Comparison of ENCODE assay signal across 17 mouse cellular contexts in genomic region chr9:78154211-78154977, GRCm38 (mm10). TPM values are rescaled to one million over a fixed set of nuclear protein-coding genes. Genes with fewer than 3 reads are reported as not detected.
A peak's percentile ranks its signal among the peaks of the same experiment; 100 is the strongest.
DNase-seq lines count a peak whose midpoint lies in the region; ATAC-seq and TF ChIP-seq lines count a peak whose summit lies in the region.
"Had no signal": no experiment of that assay in that cellular context is flagged by ENCODE, and none has a peak within 500 bp of the region (broad histone marks: within the 10 kb centered on the region; RNA-seq: fewer than 3 reads in every experiment).

No protein-coding gene starts in this region.

- H3K9ac ChIP-seq in heart, embryonic 14.5 days (ENCODE audit: low read length), result no peak overlapping the region
- H3K9ac ChIP-seq in midbrain, postnatal 0 days (replicated peaks; ENCODE audit: low read length, poor library complexity, severe bottlenecking), result no peak overlapping the region
- no peak overlapping the region for H3K9ac ChIP-seq in midbrain, embryonic 15.5 days
- H3K9ac ChIP-seq: liver, embryonic 14.5 days had no signal

- intact Hi-C loops in heart, postnatal 10 days (cut with DNase I), result no loop called here

- WGBS in heart, embryonic 14.5 days, result 48% methylated on average over 11 of the region's 11 CpGs
- 69% methylated on average over 11 of the region's 11 CpGs for WGBS in kidney, adult 2 months
- WGBS in midbrain, postnatal 0 days, result 86% methylated on average over 11 of the region's 11 CpGs
- WGBS in midbrain, embryonic 15.5 days, result 94% methylated on average over 11 of the region's 11 CpGs

- TF ChIP-seq POLR2A in kidney, adult 2 months (IDR thresholded peaks at IDR 0.05; ENCODE audit: low read depth, low read length), result no peak

- ATAC-seq in heart, embryonic 14.5 days (ENCODE audit: insufficient number of reproducible peaks, insufficient read depth, low FRiP score, low read depth), result no peak
- ATAC-seq in midbrain, postnatal 0 days (ENCODE audit: low FRiP score), result no peak
- ATAC-seq in midbrain, embryonic 15.5 days (replicated peaks), result no peak
- ATAC-seq: CD4-positive, CD25-positive, alpha-beta regulatory T cell, adult 4 months had no signal

- no peak for TF ChIP-seq CTCF in kidney, adult 2 months (conservative IDR thresholded peaks at IDR 0.05; ENCODE audit: insufficient read depth, insufficient read length, low read depth, low read length)
- TF ChIP-seq CTCF in midbrain, postnatal 0 days (IDR thresholded peaks at IDR 0.05), result 0 out of 2 replicates have a peak, but pooled peaks have one; percentile 13

- peak overlapping the region; percentile 30 to 41 for H3K27ac ChIP-seq in heart, embryonic 14.5 days (replicated peaks in 1 of 2; ENCODE audit: control insufficient read depth in 1 of 2, insufficient read depth in 1 of 2, low read depth in 2 of 2, low read length in 2 of 2)
- no peak overlapping the region for H3K27ac ChIP-seq in kidney, adult 2 months (ENCODE audit: insufficient read depth, low read depth, low read length)
- no peak overlapping the region for H3K27ac ChIP-seq in midbrain, postnatal 0 days (ENCODE audit: low read depth, low read length)
- H3K27ac ChIP-seq in midbrain, embryonic 15.5 days, result no peak overlapping the region
- H3K27ac ChIP-seq: hindbrain, embryonic 10.5 days; limb, embryonic 10.5 days; liver, embryonic 14.5 days; macrophage had no signal

- H3K9me3 ChIP-seq in heart, embryonic 14.5 days (ENCODE audit: control insufficient read depth, low read length), result no peaks in the 10 kb centered on the region
- H3K9me3 ChIP-seq in midbrain, postnatal 0 days (ENCODE audit: low read length), result no peaks in the 10 kb centered on the region
- no peaks in the 10 kb centered on the region for H3K9me3 ChIP-seq in midbrain, embryonic 15.5 days
- H3K9me3 ChIP-seq: hindbrain, embryonic 10.5 days; limb, embryonic 10.5 days had no signal

- H3K4me3 ChIP-seq in heart, embryonic 14.5 days (ENCODE audit: control insufficient read depth in 1 of 2, insufficient read depth in 1 of 2, low read depth in 1 of 2, low read length in 2 of 2), result no peak overlapping the region
- no peak overlapping the region for H3K4me3 ChIP-seq in kidney, adult 2 months (ENCODE audit: insufficient read depth, low read depth, low read length)
- no peak overlapping the region for H3K4me3 ChIP-seq in midbrain, postnatal 0 days (ENCODE audit: low read depth, low read length)
- H3K4me3 ChIP-seq in midbrain, embryonic 15.5 days, result no peak overlapping the region
- H3K4me3 ChIP-seq: hindbrain, embryonic 10.5 days; limb, embryonic 10.5 days had no signal

- H3K4me2 ChIP-seq in heart, embryonic 14.5 days (ENCODE audit: low read length), result no peak overlapping the region
- no peak overlapping the region for H3K4me2 ChIP-seq in midbrain, postnatal 0 days (ENCODE audit: low read depth, low read length, poor library complexity, severe bottlenecking)
- no peak overlapping the region for H3K4me2 ChIP-seq in midbrain, embryonic 15.5 days
- H3K4me2 ChIP-seq: midbrain, embryonic 11.5 days had no signal

- peaks cover 2 to 7% of the 10 kb centered on the region in 2 experiments; a peak in 3 of 4 replicates for H3K4me1 ChIP-seq in heart, embryonic 14.5 days (ENCODE audit: control insufficient read depth in 2 of 2, insufficient read depth in 2 of 2, low read length in 2 of 2)
- H3K4me1 ChIP-seq in kidney, adult 2 months (ENCODE audit: control insufficient read depth, insufficient read depth, low read length), result no peaks in the 10 kb centered on the region
- no peaks in the 10 kb centered on the region for H3K4me1 ChIP-seq in midbrain, postnatal 0 days (ENCODE audit: insufficient read depth, low read length)
- H3K4me1 ChIP-seq in midbrain, embryonic 15.5 days, result no peaks in the 10 kb centered on the region
- H3K4me1 ChIP-seq: hindbrain, embryonic 10.5 days; limb, embryonic 10.5 days had no signal

- peak; percentile 18 for DNase-seq in adrenal gland, postnatal 14 days
- DNase-seq in adrenal gland, postnatal 4 days (ENCODE audit: low spot score in 2 of 2), result no peak
- DNase-seq in heart, postnatal 10 days, result no peak
- DNase-seq in kidney, postnatal 4 days, result peak; percentile 41 to 53
- DNase-seq in kidney, adult 2 months, result no peak
- no peak for DNase-seq in midbrain, postnatal 0 days (ENCODE audit: low spot score)
- DNase-seq: cerebellum, postnatal 10 days; gastrocnemius, postnatal 25 days; right cerebral cortex, postnatal 14 days had no signal

- no peaks in the 10 kb centered on the region for H3K27me3 ChIP-seq in heart, embryonic 14.5 days (ENCODE audit: control insufficient read depth, insufficient read depth, low read length)
- no peaks in the 10 kb centered on the region for H3K27me3 ChIP-seq in kidney, adult 2 months (replicated peaks; ENCODE audit: control insufficient read depth, insufficient read depth, low read length)
- H3K27me3 ChIP-seq in midbrain, postnatal 0 days (ENCODE audit: insufficient read depth, low read length), result no peaks in the 10 kb centered on the region
- no peaks in the 10 kb centered on the region for H3K27me3 ChIP-seq in midbrain, embryonic 15.5 days (replicated peaks)

- peaks cover 74% of the 10 kb centered on the region for H3K36me3 ChIP-seq in heart, embryonic 14.5 days (ENCODE audit: control insufficient read depth, insufficient read depth, low read length)
- no peaks in the 10 kb centered on the region for H3K36me3 ChIP-seq in kidney, adult 2 months (ENCODE audit: control insufficient read depth, insufficient read depth, low read length)
- peaks cover 49% of the 10 kb centered on the region for H3K36me3 ChIP-seq in midbrain, postnatal 0 days (ENCODE audit: insufficient read depth, low read length)
- peaks cover 37% of the 10 kb centered on the region; the same call in 1 of the 2 replicates for H3K36me3 ChIP-seq in midbrain, embryonic 15.5 days (replicated peaks)

RNA-seq across cellular contexts. Expression of gene Gsta4, which starts 28.2 kb away (rescaled TPM):
- total RNA-seq in adrenal gland, postnatal 14 days (2021), result 58.5 and 58.7 TPM in 2 replicates
- total RNA-seq in adrenal gland, postnatal 4 days (2021), result 10 to 100 TPM; 55.6 to 61.1 TPM
- 75.8 and 80.3 TPM in 2 replicates for polyA plus RNA-seq in heart, embryonic 14.5 days (2014; fragmentation: Nextera tagmentation; extraction: Ambion mirVana)
- 10 to 100 TPM; 57.3 to 60.8 TPM for total RNA-seq in heart, postnatal 10 days (2021)
- 120 and 154 TPM in 2 replicates for polyA plus RNA-seq in kidney, adult 2 months (2012; rRNA removed)
- total RNA-seq in midbrain, postnatal 0 days (2014; rRNA removed), result 12.9 and 17.1 TPM in 2 replicates
- 25.1 and 28.2 TPM in 2 replicates for polyA plus RNA-seq in midbrain, postnatal 0 days (2015; fragmentation: Nextera tagmentation; extraction: Ambion mirVana)
- polyA plus RNA-seq in midbrain, embryonic 15.5 days (2015; fragmentation: Nextera tagmentation; extraction: Ambion mirVana), result 15.7 and 21.0 TPM in 2 replicates
- polyA plus RNA-seq: macrophage had no signal

RNA-seq across cellular contexts. Expression of gene Ick, which starts 45.4 kb away (rescaled TPM):
- total RNA-seq in adrenal gland, postnatal 14 days (2021), result 20.2 and 21.8 TPM in 2 replicates
- total RNA-seq in adrenal gland, postnatal 4 days (2021), result 10 to 100 TPM; 35.6 to 36.1 TPM
- 16.0 and 16.6 TPM in 2 replicates for polyA plus RNA-seq in heart, embryonic 14.5 days (2014; fragmentation: Nextera tagmentation; extraction: Ambion mirVana)
- total RNA-seq in heart, postnatal 10 days (2021), result 10 to 100 TPM; 21.5 to 23.0 TPM
- polyA plus RNA-seq in kidney, adult 2 months (2012; rRNA removed), result 8.2 and 8.9 TPM in 2 replicates
- 52.2 and 56.0 TPM in 2 replicates for total RNA-seq in midbrain, postnatal 0 days (2014; rRNA removed)
- polyA plus RNA-seq in midbrain, postnatal 0 days (2015; fragmentation: Nextera tagmentation; extraction: Ambion mirVana), result 31.3 and 34.6 TPM in 2 replicates
- polyA plus RNA-seq in midbrain, embryonic 15.5 days (2015; fragmentation: Nextera tagmentation; extraction: Ambion mirVana), result 43.0 and 46.3 TPM in 2 replicates

RNA-seq across cellular contexts. Expression of gene Fbxo9, which starts 45.5 kb away (rescaled TPM):
- 87.2 and 89.9 TPM in 2 replicates for total RNA-seq in adrenal gland, postnatal 14 days (2021)
- 10 to 100 TPM; 64.9 to 66.5 TPM for total RNA-seq in adrenal gland, postnatal 4 days (2021)
- polyA plus RNA-seq in heart, embryonic 14.5 days (2014; fragmentation: Nextera tagmentation; extraction: Ambion mirVana), result 49.8 and 51.3 TPM in 2 replicates
- 10 to 100 TPM; 88.6 to 90.3 TPM for total RNA-seq in heart, postnatal 10 days (2021)
- polyA plus RNA-seq in kidney, adult 2 months (2012; rRNA removed), result 93.3 and 100.0 TPM in 2 replicates
- 94.6 and 115 TPM in 2 replicates for total RNA-seq in midbrain, postnatal 0 days (2014; rRNA removed)
- 84.8 and 89.9 TPM in 2 replicates for polyA plus RNA-seq in midbrain, postnatal 0 days (2015; fragmentation: Nextera tagmentation; extraction: Ambion mirVana)
- polyA plus RNA-seq in midbrain, embryonic 15.5 days (2015; fragmentation: Nextera tagmentation; extraction: Ambion mirVana), result 67.5 and 75.1 TPM in 2 replicates

Comparison
In these comparisons a context has a peak if more than half of its experiments do, and no peak if none do; other contexts are left out.
1. DNase-seq: peak in adrenal gland, postnatal 14 days (single experiment) and kidney, postnatal 4 days (2 of 2); none in adrenal gland, postnatal 4 days (0 of 2), heart, postnatal 10 days (0 of 2), kidney, adult 2 months (single experiment) and midbrain, postnatal 0 days (single experiment).
2. H3K27ac ChIP-seq: peak in heart, embryonic 14.5 days (2 of 2); none in kidney, adult 2 months (single experiment), midbrain, postnatal 0 days (single experiment) and midbrain, embryonic 15.5 days (single experiment).